Mouse (Mus musculus): ENCODE data around the gene Kcnma1. TPM values are rescaled to one million over a fixed set of nuclear protein-coding genes. Genes with fewer than 3 reads are reported as not detected.

Gene Kcnma1
- polyA plus RNA-seq, 1 experiment from 2014 or later = 7.8 TPM

GRCm38 (mm10) chr14:23831284-23831683 lies 183.0 kb downstream of the Kcnma1 start:
- H3K4me1 ChIP-seq (ENCODE audit: control insufficient read depth, insufficient read depth, low read length) = no peaks in the 10 kb centered on the region
- no peaks in the 10 kb centered on the region for H3K9me3 ChIP-seq (ENCODE audit: control insufficient read depth, low read length)
- no peak overlapping the region for H3K9ac ChIP-seq (ENCODE audit: low read depth, low read length)
- H3K36me3 ChIP-seq (ENCODE audit: control insufficient read depth, insufficient read depth, low read length) = no peaks in the 10 kb centered on the region
- H3K4me2 ChIP-seq (ENCODE audit: low read depth, low read length) = no peak overlapping the region
- WGBS = 41% methylated on average over 5 of the region's 5 CpGs
- ATAC-seq (ENCODE audit: low read depth) (no peak; the same call in 1 of the 2 replicates), DNase-seq (ENCODE audit: low spot score) (no peak)
- H3K27ac ChIP-seq (replicated peaks; ENCODE audit: low read depth, low read length) = no peak overlapping the region
- no peaks in the 10 kb centered on the region for H3K27me3 ChIP-seq (replicated peaks; ENCODE audit: control insufficient read depth, insufficient read depth, low read length)
- H3K4me3 ChIP-seq (ENCODE audit: low read depth, low read length) = no peak overlapping the region

GRCm38 (mm10) chr14:23830316-23830715 lies 184.0 kb downstream of the Kcnma1 start:
- Histone ChIP-seq H3K4me2 (ENCODE audit: low read depth, low read length) (no peak overlapping the region), H3K4me1 (ENCODE audit: control insufficient read depth, insufficient read depth, low read length) (no peaks in the 10 kb centered on the region), H3K27ac (replicated peaks; ENCODE audit: low read depth, low read length) (no peak overlapping the region), H3K4me3 (ENCODE audit: low read depth, low read length) (no peak overlapping the region), H3K9ac (ENCODE audit: low read depth, low read length) (no peak overlapping the region), H3K36me3 (ENCODE audit: control insufficient read depth, insufficient read depth, low read length) (no peaks in the 10 kb centered on the region), H3K27me3 (replicated peaks; ENCODE audit: control insufficient read depth, insufficient read depth, low read length) (no peaks in the 10 kb centered on the region), H3K9me3 (ENCODE audit: control insufficient read depth, low read length) (no peaks in the 10 kb centered on the region)
- WGBS = 38% methylated on average over 4 of the region's 4 CpGs
- DNase-seq (ENCODE audit: low spot score) (no peak), ATAC-seq (ENCODE audit: low read depth) (no peak)

- Histone ChIP-seq H3K27ac (replicated peaks; ENCODE audit: low read depth, low read length) (no peak overlapping the region), H3K9ac (ENCODE audit: low read depth, low read length) (no peak overlapping the region), H3K9me3 (ENCODE audit: control insufficient read depth, low read length) (no peaks in the 10 kb centered on the region), H3K4me2 (ENCODE audit: low read depth, low read length) (no peak overlapping the region), H3K4me3 (ENCODE audit: low read depth, low read length) (no peak overlapping the region), H3K27me3 (replicated peaks; ENCODE audit: control insufficient read depth, insufficient read depth, low read length) (no peaks in the 10 kb centered on the region), H3K4me1 (ENCODE audit: control insufficient read depth, insufficient read depth, low read length) (no peaks in the 10 kb centered on the region), H3K36me3 (ENCODE audit: control insufficient read depth, insufficient read depth, low read length) (no peaks in the 10 kb centered on the region)
- no peak for ATAC-seq (ENCODE audit: low read depth)
- no peak for DNase-seq (ENCODE audit: low spot score)
- 89% methylated on average over 3 of the region's 3 CpGs for WGBS
Measured at GRCm38 (mm10) chr14:23828711-23829320, 185.5 kb downstream of the Kcnma1 start.

GRCm38 (mm10) chr14:23824937-23825336 lies 189.4 kb downstream of the Kcnma1 start:
- no peaks in the 10 kb centered on the region for H3K27me3 ChIP-seq (replicated peaks; ENCODE audit: control insufficient read depth, insufficient read depth, low read length)
- H3K9ac ChIP-seq (ENCODE audit: low read depth, low read length) = no peak overlapping the region
- DNase-seq (ENCODE audit: low spot score) (no peak), ATAC-seq (ENCODE audit: low read depth) (no peak)
- no peaks in the 10 kb centered on the region for H3K36me3 ChIP-seq (ENCODE audit: control insufficient read depth, insufficient read depth, low read length)
- H3K27ac ChIP-seq (replicated peaks; ENCODE audit: low read depth, low read length) = no peak overlapping the region
- 56% methylated on average over 2 of the region's 2 CpGs for WGBS
- no peaks in the 10 kb centered on the region for H3K9me3 ChIP-seq (ENCODE audit: control insufficient read depth, low read length)
- no peaks in the 10 kb centered on the region for H3K4me1 ChIP-seq (ENCODE audit: control insufficient read depth, insufficient read depth, low read length)
- no peak overlapping the region for H3K4me2 ChIP-seq (ENCODE audit: low read depth, low read length)
- H3K4me3 ChIP-seq (ENCODE audit: low read depth, low read length) = no peak overlapping the region

- DNase-seq (ENCODE audit: low spot score) (no peak), ATAC-seq (ENCODE audit: low read depth) (no peak)
- H3K9me3 ChIP-seq (ENCODE audit: control insufficient read depth, low read length) = no peaks in the 10 kb centered on the region
- H3K36me3 ChIP-seq (ENCODE audit: control insufficient read depth, insufficient read depth, low read length) = no peaks in the 10 kb centered on the region
- 68% methylated on average over 4 of the region's 4 CpGs for WGBS
- H3K4me3 ChIP-seq (ENCODE audit: low read depth, low read length) = no peak overlapping the region
- no peaks in the 10 kb centered on the region for H3K27me3 ChIP-seq (replicated peaks; ENCODE audit: control insufficient read depth, insufficient read depth, low read length)
- no peaks in the 10 kb centered on the region for H3K4me1 ChIP-seq (ENCODE audit: control insufficient read depth, insufficient read depth, low read length)
- no peak overlapping the region for H3K4me2 ChIP-seq (ENCODE audit: low read depth, low read length)
- no peak overlapping the region for H3K9ac ChIP-seq (ENCODE audit: low read depth, low read length)
- no peak overlapping the region for H3K27ac ChIP-seq (replicated peaks; ENCODE audit: low read depth, low read length)
Measured at GRCm38 (mm10) chr14:23824267-23824666, 190.0 kb downstream of the Kcnma1 start.

- ATAC-seq (ENCODE audit: low read depth) (no peak), DNase-seq (ENCODE audit: low spot score) (no peak)
- WGBS = 90% methylated on average over 3 of the region's 3 CpGs
- H3K4me3 ChIP-seq (ENCODE audit: low read depth, low read length) = no peak overlapping the region
- no peak overlapping the region for H3K9ac ChIP-seq (ENCODE audit: low read depth, low read length)
- H3K4me2 ChIP-seq (ENCODE audit: low read depth, low read length) = no peak overlapping the region
- H3K9me3 ChIP-seq (ENCODE audit: control insufficient read depth, low read length) = no peaks in the 10 kb centered on the region
- no peaks in the 10 kb centered on the region for H3K4me1 ChIP-seq (ENCODE audit: control insufficient read depth, insufficient read depth, low read length)
- H3K27me3 ChIP-seq (replicated peaks; ENCODE audit: control insufficient read depth, insufficient read depth, low read length) = no peaks in the 10 kb centered on the region
- no peak overlapping the region for H3K27ac ChIP-seq (replicated peaks; ENCODE audit: low read depth, low read length)
- no peaks in the 10 kb centered on the region for H3K36me3 ChIP-seq (ENCODE audit: control insufficient read depth, insufficient read depth, low read length)
Measured at GRCm38 (mm10) chr14:23817585-23817984, 196.7 kb downstream of the Kcnma1 start.

GRCm38 (mm10) chr14:23810081-23810480 lies 204.2 kb downstream of the Kcnma1 start:
- ATAC-seq (ENCODE audit: low read depth) = no peak
- Histone ChIP-seq H3K4me3 (ENCODE audit: low read depth, low read length) (no peak overlapping the region), H3K9me3 (ENCODE audit: control insufficient read depth, low read length) (no peaks in the 10 kb centered on the region), H3K36me3 (ENCODE audit: control insufficient read depth, insufficient read depth, low read length) (no peaks in the 10 kb centered on the region), H3K27ac (replicated peaks; ENCODE audit: low read depth, low read length) (no peak overlapping the region), H3K27me3 (replicated peaks; ENCODE audit: control insufficient read depth, insufficient read depth, low read length) (no peaks in the 10 kb centered on the region), H3K4me2 (ENCODE audit: low read depth, low read length) (no peak overlapping the region), H3K9ac (ENCODE audit: low read depth, low read length) (no peak overlapping the region), H3K4me1 (ENCODE audit: control insufficient read depth, insufficient read depth, low read length) (no peaks in the 10 kb centered on the region)
- 38% methylated on average over 1 of the region's 1 CpGs for WGBS
- no peak for DNase-seq (ENCODE audit: low spot score)

- ATAC-seq (ENCODE audit: low read depth) = no peak
- DNase-seq (ENCODE audit: low spot score) = no peak
- Histone ChIP-seq H3K4me3 (ENCODE audit: low read depth, low read length) (no peak overlapping the region), H3K9ac (ENCODE audit: low read depth, low read length) (no peak overlapping the region), H3K36me3 (ENCODE audit: control insufficient read depth, insufficient read depth, low read length) (no peaks in the 10 kb centered on the region), H3K9me3 (ENCODE audit: control insufficient read depth, low read length) (no peaks in the 10 kb centered on the region), H3K4me2 (ENCODE audit: low read depth, low read length) (no peak overlapping the region), H3K4me1 (ENCODE audit: control insufficient read depth, insufficient read depth, low read length) (no peaks in the 10 kb centered on the region), H3K27me3 (replicated peaks; ENCODE audit: control insufficient read depth, insufficient read depth, low read length) (no peaks in the 10 kb centered on the region), H3K27ac (replicated peaks; ENCODE audit: low read depth, low read length) (no peak overlapping the region)
- WGBS = 38% methylated on average over 1 of the region's 1 CpGs
Measured at GRCm38 (mm10) chr14:23809124-23809523, 205.2 kb downstream of the Kcnma1 start.

- Histone ChIP-seq H3K4me1 (ENCODE audit: control insufficient read depth, insufficient read depth, low read length) (no peaks in the 10 kb centered on the region), H3K27ac (replicated peaks; ENCODE audit: low read depth, low read length) (no peak overlapping the region), H3K9me3 (ENCODE audit: control insufficient read depth, low read length) (no peaks in the 10 kb centered on the region), H3K27me3 (replicated peaks; ENCODE audit: control insufficient read depth, insufficient read depth, low read length) (no peaks in the 10 kb centered on the region), H3K36me3 (ENCODE audit: control insufficient read depth, insufficient read depth, low read length) (no peaks in the 10 kb centered on the region), H3K4me3 (ENCODE audit: low read depth, low read length) (no peak overlapping the region), H3K4me2 (ENCODE audit: low read depth, low read length) (no peak overlapping the region), H3K9ac (ENCODE audit: low read depth, low read length) (no peak overlapping the region)
- DNase-seq (ENCODE audit: low spot score) (no peak), ATAC-seq (ENCODE audit: low read depth) (no peak)
- 37% methylated on average over 2 of the region's 2 CpGs for WGBS
Measured at GRCm38 (mm10) chr14:23806378-23806777, 207.9 kb downstream of the Kcnma1 start.
